Mouse (Mus musculus) CH12.LX (cell line): ENCODE data around the gene Zfp773. TPM values are rescaled to one million over a fixed set of nuclear protein-coding genes. Genes with fewer than 3 reads are reported as not detected.
A peak's percentile ranks its signal among the peaks of the same experiment; 100 is the strongest.

Experiments used
- DNase-seq: peaks from one replicate; pipeline ENCODE4 v3.0.0-alpha.2; 2013; ENCODE audit errors: extremely low read depth
- H3K27ac ChIP-seq: 2 replicates; pipeline ENCODE4 v1.5.1; 2012; ENCODE audit warnings: low read depth, mild to moderate bottlenecking, control low read depth, moderate library complexity; ENCODE audit not compliant: insufficient read depth
- H3K27me3 ChIP-seq: replicated peaks from 2 replicates; pipeline ENCODE3; 2012; ENCODE audit warnings: inconsistent platforms
- H3K36me3 ChIP-seq, 2 experiments: replicated peaks in 1 of 2; 2 replicates each; pipeline versions ENCODE3 to v1.6.1; 2012; ENCODE audit warnings: inconsistent platforms in 1 of 2, low read length in 1 of 2, mild to moderate bottlenecking in 1 of 2, mixed read lengths in 1 of 2, moderate library complexity in 1 of 2; ENCODE audit not compliant: control insufficient read depth in 1 of 2, insufficient read depth in 1 of 2
- H3K4me1 ChIP-seq, 2 experiments: 2 replicates each; pipeline ENCODE4 v1.6.1; 2012; ENCODE audit warnings: inconsistent platforms in 1 of 2, moderate library complexity in 1 of 2; ENCODE audit not compliant: insufficient read depth in 2 of 2, control insufficient read depth in 1 of 2
- H3K4me2 ChIP-seq: 2 replicates; pipeline ENCODE4 v1.6.1; 2012; ENCODE audit warnings: low read depth, mild to moderate bottlenecking, control low read depth; ENCODE audit not compliant: poor library complexity, insufficient read depth, severe bottlenecking
- H3K4me3 ChIP-seq, 3 experiments: fragments of 150-350 bp in 1 of 3; sonication (generic) in 1 of 3; replicated peaks in 1 of 3; 2 replicates each; pipeline versions ENCODE3 to v1.5.1; 2011 to 2012; ENCODE audit warnings: low read depth in 2 of 3, low read length in 2 of 3, mild to moderate bottlenecking in 2 of 3, moderate library complexity in 2 of 3, control low read depth in 1 of 3, improper control_type of control experiment in 1 of 3, inconsistent platforms in 1 of 3, mixed read lengths in 1 of 3; ENCODE audit not compliant: poor library complexity in 1 of 3
- H3K79me2 ChIP-seq: replicated peaks from 2 replicates; pipeline ENCODE4 v1.6.1; 2012; ENCODE audit warnings: mild to moderate bottlenecking, moderate library complexity; ENCODE audit not compliant: control insufficient read depth, poor library complexity, insufficient read depth, severe bottlenecking; ENCODE audit errors: extremely low read depth
- H3K9ac ChIP-seq: 2 replicates; pipeline ENCODE4 v1.6.1; 2012; ENCODE audit warnings: low read depth, mild to moderate bottlenecking, control low read depth, moderate library complexity; ENCODE audit not compliant: insufficient read depth
- H3K9me3 ChIP-seq: replicated peaks from 2 replicates; pipeline ENCODE3; 2012; ENCODE audit warnings: low read length, inconsistent platforms, mixed read lengths
- BHLHE40 ChIP-seq: IDR thresholded peaks from 2 replicates; pipeline ENCODE4 v1.6.1; 2011; ENCODE audit warnings: mild to moderate bottlenecking, low read depth, low read length, improper control_type of control experiment
- CHD1 ChIP-seq: IDR thresholded peaks from 2 replicates; pipeline ENCODE4 v1.6.1; 2012; ENCODE audit warnings: low read depth, low read length, improper control_type of control experiment, inconsistent platforms
- E2F4 ChIP-seq: IDR thresholded peaks from 2 replicates; pipeline ENCODE4 v1.6.1; 2011; ENCODE audit warnings: low read depth, low read length, improper control_type of control experiment; ENCODE audit not compliant: insufficient replicate concordance
- ELF1 ChIP-seq: IDR thresholded peaks from 2 replicates; pipeline ENCODE4 v1.6.1; 2014; ENCODE audit warnings: low read depth, mild to moderate bottlenecking, inconsistent platforms, low read length, improper control_type of control experiment
- HCFC1 ChIP-seq: IDR thresholded peaks from 2 replicates; pipeline ENCODE4 v1.6.1; 2012; ENCODE audit warnings: low read depth, mild to moderate bottlenecking, inconsistent platforms, low read length, improper control_type of control experiment
- JUND ChIP-seq: conservative IDR thresholded peaks from 2 replicates; pipeline ENCODE4 v1.6.1; 2011; ENCODE audit warnings: low read depth, low read length, improper control_type of control experiment
- KAT2A ChIP-seq: IDR thresholded peaks from 2 replicates; pipeline ENCODE4 v1.6.1; 2012; ENCODE audit warnings: low read length, improper control_type of control experiment, inconsistent platforms; ENCODE audit not compliant: insufficient replicate concordance
- MAZ ChIP-seq: IDR thresholded peaks from 2 replicates; pipeline ENCODE4 v1.6.1; 2012; ENCODE audit warnings: low read depth, mild to moderate bottlenecking, inconsistent platforms, low read length, improper control_type of control experiment, moderate library complexity
- MEF2A ChIP-seq: IDR thresholded peaks from 2 replicates; pipeline ENCODE4 v1.6.1; 2014; ENCODE audit warnings: low read depth, mild to moderate bottlenecking, inconsistent platforms, low read length, improper control_type of control experiment, borderline replicate concordance
- NRF1 ChIP-seq: IDR thresholded peaks from 2 replicates; pipeline ENCODE4 v1.6.1; 2014; ENCODE audit warnings: low read depth, mild to moderate bottlenecking, inconsistent platforms, low read length, improper control_type of control experiment, moderate library complexity
- PAX5 ChIP-seq: IDR thresholded peaks from 2 replicates; pipeline ENCODE4 v1.6.1; 2012; ENCODE audit warnings: low read length, inconsistent platforms, mixed read lengths
- POLR2AphosphoS2 ChIP-seq: IDR thresholded peaks from 2 replicates; pipeline ENCODE4 v1.6.1; 2011; ENCODE audit warnings: low read depth, low read length, improper control_type of control experiment
- TBP ChIP-seq: conservative IDR thresholded peaks from 2 replicates; pipeline ENCODE4 v1.6.1; 2011; ENCODE audit warnings: low read depth, low read length, improper control_type of control experiment
- USF2 ChIP-seq: conservative IDR thresholded peaks from 2 replicates; pipeline ENCODE4 v1.6.1; 2011; ENCODE audit warnings: low read depth, low read length, improper control_type of control experiment
- ZC3H11A ChIP-seq: IDR thresholded peaks from 2 replicates; pipeline ENCODE4 v1.6.1; 2012; ENCODE audit warnings: low read depth, mild to moderate bottlenecking, inconsistent platforms, low read length, improper control_type of control experiment
- ZKSCAN1 ChIP-seq: IDR thresholded peaks from 2 replicates; pipeline ENCODE4 v1.6.1; 2012; ENCODE audit warnings: low read depth, inconsistent platforms, low read length, improper control_type of control experiment, borderline replicate concordance
- ZMIZ1 ChIP-seq: IDR thresholded peaks from 2 replicates; pipeline ENCODE4 v1.6.1; 2012; ENCODE audit warnings: low read depth, mild to moderate bottlenecking, inconsistent platforms, low read length, improper control_type of control experiment
- ZNF384 ChIP-seq: IDR thresholded peaks from 2 replicates; pipeline ENCODE4 v1.6.1; 2012; ENCODE audit warnings: low read depth, low read length, improper control_type of control experiment, inconsistent platforms
- dilution Hi-C: fragments of 300-500 bp; cut with MboI; formaldehyde crosslinking; loops from 2 replicates; pipeline ENCODE4 v1.14.3; 2020; ENCODE audit warnings: low sequenced_read_pairs; ENCODE audit not compliant: extremely low pct_unique_long_range_greater_than_20kb, extremely low pct_ligation_motif_present
- in situ Hi-C: fragments of 300-500 bp; cut with MboI; formaldehyde crosslinking; loops from 3 replicates; pipeline ENCODE4 v1.14.3; 2019; ENCODE audit warnings: low sequenced_read_pairs, low pct_ligation_motif_present, low pct_unique_long_range_greater_than_20kb, mixed read lengths
- polyA plus RNA-seq: library from polyadenylated mRNA; unstranded; fragments of >175 nt; gene quantifications from 2 replicates; pipeline ENCODE4 v1.2.1, GENCODE M21; 2012; ENCODE audit warnings: low read depth; ENCODE audit not compliant: insufficient read length
- total RNA-seq, 2 experiments: library from RNA; depleted of rRNA; stranded (reverse); fragments of 300-350 nt in 1 of 2; fragments of >200 nt in 1 of 2; gene quantifications; 2 replicates each; pipeline ENCODE4 v1.2.3; 2012 to 2014

Gene Zfp773
- total and polyA plus RNA-seq, 3 experiments, result 4.3 to 6.4 (median 5.1) TPM

DNA sequence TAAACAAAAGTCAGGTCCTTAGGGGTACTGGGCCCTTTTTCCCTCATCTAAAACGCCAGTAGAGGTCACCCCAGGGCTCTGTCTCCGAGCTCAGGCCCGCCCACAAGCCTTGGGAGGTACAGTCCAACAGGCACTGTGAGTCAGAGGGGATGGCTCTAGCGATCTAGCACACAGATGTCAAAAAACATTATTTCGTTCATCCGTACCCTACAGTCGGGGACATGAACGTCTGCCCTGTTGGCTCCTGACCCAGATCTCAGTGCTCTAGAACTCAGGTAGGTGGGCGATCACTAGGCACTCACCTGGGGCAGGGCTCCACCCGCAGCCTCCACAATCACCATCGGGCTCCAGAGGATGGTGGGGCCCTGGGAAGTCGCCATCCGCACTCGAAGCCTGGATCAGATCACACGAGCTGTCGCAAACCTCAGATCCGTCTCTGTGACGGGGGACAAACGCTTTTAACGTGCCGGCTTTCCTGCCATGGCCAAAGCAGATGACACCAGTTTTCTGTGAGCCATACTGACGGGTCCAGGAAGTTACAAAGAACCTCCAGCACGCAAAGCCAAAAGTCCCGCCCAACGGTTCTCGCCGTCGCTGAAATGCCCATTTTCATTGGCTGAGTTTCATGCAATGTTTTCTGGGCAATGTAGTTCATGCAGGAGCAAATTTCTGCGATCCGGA, 15.5 kb downstream of the Zfp773 start, which contains the start of gene Zfp954 (continued):
- TF ChIP-seq ZKSCAN1 (no peak), USF2 (no peak), NRF1 (0 out of 2 replicates have a peak, but pooled peaks have one; percentile 18), ZC3H11A (0 out of 2 replicates have a peak, but pooled peaks have one; percentile 2), ZNF384 (peak; percentile 11; the same call in 1 of the 2 replicates), HCFC1 (peak; percentile 96)
- TF ChIP-seq, all 38 proteins: peak for 17

DNA sequence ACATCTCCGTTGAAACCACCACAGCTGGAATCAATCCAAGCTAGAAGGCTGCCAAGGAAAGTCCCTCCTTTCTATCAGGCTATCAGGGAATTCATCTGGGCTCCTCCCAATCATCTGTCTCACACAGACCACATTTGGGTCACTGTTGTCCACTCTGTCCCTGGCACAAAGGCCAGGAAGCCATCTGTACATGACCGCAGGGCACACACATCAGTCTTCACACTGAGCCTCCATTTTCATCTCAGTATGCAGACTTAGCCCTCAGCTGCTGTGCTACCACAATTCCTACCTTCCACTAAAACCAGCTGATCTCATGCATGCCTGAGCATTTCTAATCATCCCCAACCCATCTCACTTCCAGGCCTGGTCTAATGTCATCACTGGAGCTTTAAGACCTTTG, 18.1 kb downstream of the Zfp773 start:
- no peak for DNase-seq
- peaks cover 55 to 65% of the 10 kb centered on the region in 2 experiments for H3K36me3 ChIP-seq
- no peak overlapping the region for H3K9ac ChIP-seq
- in situ Hi-C loops, result loop anchor here (10.0 kb wide), 1 partner anchor 176 kb away; no protein-coding TSS in a partner anchor
- peaks cover 0 to 20% of the 10 kb centered on the region in 2 experiments; a peak in 2 of 4 replicates for H3K4me1 ChIP-seq
- no peaks in the 10 kb centered on the region for H3K27me3 ChIP-seq
- dilution Hi-C loops, result no loop called here
- no peak overlapping the region for H3K4me2 ChIP-seq
- H3K9me3 ChIP-seq, result no peaks in the 10 kb centered on the region
- H3K27ac ChIP-seq, result no peak overlapping the region
- H3K79me2 ChIP-seq, result peaks cover 8% of the 10 kb centered on the region; the same call in 1 of the 2 replicates
- H3K4me3 ChIP-seq, result no peak overlapping the region
- no peak for TF ChIP-seq ELF1
- TF ChIP-seq NRF1, result no peak
- TF ChIP-seq PAX5, result no peak
- no peak for TF ChIP-seq ZMIZ1
- no peak for TF ChIP-seq E2F4
- no peak for TF ChIP-seq BHLHE40
- no peak for TF ChIP-seq KAT2A
- no peak for TF ChIP-seq JUND
- TF ChIP-seq ZNF384, result no peak
- TF ChIP-seq HCFC1, result no peak
- TF ChIP-seq POLR2AphosphoS2, result no peak
- TF ChIP-seq MAZ, result no peak
- TF ChIP-seq TBP, result no peak
- no peak for TF ChIP-seq MEF2A
- TF ChIP-seq CHD1, result no peak
- TF ChIP-seq, all 38 proteins: peak for 0
